Mouse (Mus musculus) liver, adult (tissue): ENCODE data around the gene Pgpep1.

Experiments
- GATA4 ChIP-seq: IDR thresholded peaks from 2 replicates; pipeline ENCODE4 v1.6.1; 2014; ENCODE audit warnings: mild to moderate bottlenecking, low read length; ENCODE audit not compliant: insufficient replicate concordance

The Pgpep1 gene

GRCm38 (mm10) chr8:70604558-70604957 is 55.6 kb downstream of the Pgpep1 start:
- no peak for TF ChIP-seq GATA4

DNA sequence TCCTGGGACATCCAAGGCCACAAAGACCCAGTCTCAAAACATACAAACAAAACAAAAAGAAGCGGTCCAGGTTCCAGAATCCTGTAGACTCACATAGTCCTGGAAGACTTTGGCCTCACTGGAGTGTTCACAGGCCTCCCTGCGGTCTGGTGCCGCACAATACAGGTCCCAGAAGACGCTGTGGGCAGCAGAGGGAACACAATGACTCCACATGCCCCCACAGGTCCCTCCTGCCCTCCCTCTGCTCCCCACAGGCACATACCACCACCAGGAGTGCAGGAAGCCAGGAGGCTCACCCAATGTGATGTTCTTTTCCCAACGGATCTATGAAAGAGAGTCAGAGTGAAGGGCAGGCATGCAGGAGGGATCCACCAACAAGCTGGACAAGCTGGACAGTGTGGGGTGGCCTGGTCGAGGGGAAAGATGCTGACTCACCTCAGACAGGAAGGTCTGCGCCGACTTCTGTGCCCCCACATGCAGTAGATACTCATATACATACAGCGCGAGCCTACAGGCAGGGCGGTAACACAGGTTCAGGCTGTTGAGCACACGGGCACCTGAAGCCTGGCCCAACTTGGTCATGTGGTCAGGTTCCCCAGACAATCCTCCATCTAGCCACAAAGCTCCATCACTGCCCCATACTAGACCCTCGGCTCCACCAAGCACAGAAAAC is 57.9 kb downstream of the Pgpep1 start:
- no peak for TF ChIP-seq GATA4

DNA sequence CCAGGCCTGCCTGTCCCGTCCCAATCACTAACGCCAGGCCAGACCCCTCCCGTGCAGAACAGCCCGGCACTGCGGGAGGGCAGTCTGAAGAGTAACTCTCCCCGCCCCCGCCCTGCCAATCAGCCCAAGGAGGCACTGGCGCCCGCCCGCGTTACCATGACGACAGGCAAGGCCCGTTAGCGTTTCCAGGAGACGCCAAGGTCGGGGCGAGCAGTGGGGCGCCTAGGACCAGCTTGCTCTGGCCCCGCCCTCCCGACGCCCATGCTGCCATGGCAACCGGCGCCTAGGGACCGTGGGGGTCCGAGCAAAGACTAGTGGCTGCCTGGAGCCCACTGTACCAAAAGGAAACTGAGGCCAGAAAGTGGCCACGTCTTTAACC is 58.9 kb downstream of the Pgpep1 start:
- TF ChIP-seq GATA4: no peak

DNA sequence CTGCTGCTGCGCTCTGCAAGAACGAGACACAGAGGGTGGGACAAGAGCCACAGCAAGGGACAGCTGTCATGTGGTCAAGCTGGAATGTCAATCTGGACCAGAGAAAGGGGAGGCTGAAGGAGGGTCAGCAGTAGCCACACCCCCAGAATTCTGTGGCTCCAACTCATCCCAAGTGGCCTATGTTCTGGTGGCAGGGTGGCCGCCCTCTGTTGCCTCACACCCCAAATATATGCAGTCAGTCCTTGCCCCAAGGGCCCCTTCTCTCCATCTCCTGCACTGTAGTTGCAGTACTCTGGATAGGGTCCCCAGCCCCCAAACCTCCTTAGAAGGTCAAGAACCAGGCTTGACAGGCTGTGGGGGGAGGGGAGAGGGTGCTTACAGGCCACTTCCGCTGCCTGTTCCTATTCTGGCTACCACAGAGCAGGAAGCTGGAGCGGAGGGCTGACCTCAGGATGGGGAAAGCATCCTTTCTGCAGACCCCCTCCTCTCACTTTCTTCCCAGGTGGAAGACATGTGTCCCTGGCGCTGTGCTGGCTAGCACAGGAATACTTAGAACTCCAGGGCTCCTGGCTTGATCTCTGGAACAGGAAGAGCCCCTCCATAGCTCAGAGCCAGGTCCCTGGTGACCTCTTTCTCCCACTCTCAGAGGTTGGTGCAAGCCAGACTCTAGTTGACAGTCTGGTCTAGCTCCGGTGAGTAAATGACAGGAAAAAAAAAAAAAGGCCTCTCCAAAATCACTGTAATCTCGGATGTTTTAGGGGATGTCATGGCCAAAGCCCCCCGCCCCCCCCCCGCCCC is 59.5 kb downstream of the Pgpep1 start:
- TF ChIP-seq GATA4: no peak

- TF ChIP-seq GATA4: no peak
Measured at GRCm38 (mm10) chr8:70599507-70600290, 60.5 kb downstream of the Pgpep1 start.

GRCm38 (mm10) chr8:70598722-70599121 is 61.5 kb downstream of the Pgpep1 start:
- TF ChIP-seq GATA4: no peak

GRCm38 (mm10) chr8:70598283-70598682 is 61.9 kb downstream of the Pgpep1 start:
- no peak for TF ChIP-seq GATA4

GRCm38 (mm10) chr8:70597417-70598272 is 62.5 kb downstream of the Pgpep1 start:
- no peak for TF ChIP-seq GATA4

GRCm38 (mm10) chr8:70596775-70597416 is 63.3 kb downstream of the Pgpep1 start:
- no peak for TF ChIP-seq GATA4
